Mouse (Mus musculus) kidney, embryonic 16.5 days (tissue): ENCODE results near the gene Ugt2b5. TPM values are rescaled to one million over a fixed set of nuclear protein-coding genes. Genes with fewer than 3 reads are reported as not detected.
"Not testable (repeated sequence)": the region's sequence is repeated elsewhere in the genome, so short reads cannot be mapped to it uniquely, and the experiment has no call there.

Experiments used
- ATAC-seq: fragments of 200-750 bp; cut with Nextera tagmentation; 2 replicates; pipeline ENCODE4 v1.8.0; 2017; ENCODE audit warnings: moderate TSS enrichment; ENCODE audit not compliant: low FRiP score, low TSS enrichment
- H3K27ac ChIP-seq: fragments of 300-500 bp; sonication (generic); 2 replicates; pipeline ENCODE4 v1.5.1; 2014; ENCODE audit warnings: low read length
- H3K27me3 ChIP-seq: fragments of 300-500 bp; sonication (generic); 2 replicates; pipeline ENCODE4 v1.6.1; 2014; ENCODE audit warnings: low read length, control low read depth, mixed read lengths; ENCODE audit not compliant: insufficient read depth
- H3K36me3 ChIP-seq: fragments of 300-500 bp; sonication (generic); 2 replicates; pipeline ENCODE4 v1.6.1; 2014; ENCODE audit warnings: low read length, control low read depth, mixed read lengths; ENCODE audit not compliant: insufficient read depth
- H3K4me1 ChIP-seq: fragments of 300-500 bp; sonication (generic); 2 replicates; pipeline ENCODE4 v1.6.1; 2014; ENCODE audit warnings: low read length, control low read depth, mixed read lengths; ENCODE audit not compliant: insufficient read depth
- H3K4me2 ChIP-seq: fragments of 300-500 bp; sonication (generic); replicated peaks from 2 replicates; pipeline ENCODE4 v1.6.1; 2014; ENCODE audit warnings: low read depth, low read length
- H3K4me3 ChIP-seq: fragments of 300-500 bp; sonication (generic); 2 replicates; pipeline ENCODE4 v1.5.1; 2014; ENCODE audit warnings: mild to moderate bottlenecking, low read length
- H3K9ac ChIP-seq: fragments of 300-500 bp; sonication (generic); replicated peaks from 2 replicates; pipeline ENCODE4 v1.6.1; 2014; ENCODE audit warnings: low read length
- H3K9me3 ChIP-seq: fragments of 300-500 bp; sonication (generic); 2 replicates; pipeline ENCODE4 v1.6.1; 2016; ENCODE audit warnings: low read length, control low read depth
- WGBS: fragments of 180-500 bp; shearing (Covaris S2); extraction: QIAGEN DNeasy Blood & Tissue Kit; methylation state at CpG from one replicate; pipeline ENCODE4 v1.1.7; 2014; 5-methylcytosine and 5-hydroxymethylcytosine counted together
- polyA plus RNA-seq: library from polyadenylated mRNA; unstranded; fragments of >200 nt; fragmentation: Nextera tagmentation; extraction: Ambion mirVana; gene quantifications from 2 replicates; pipeline ENCODE4 v1.2.1, GENCODE M21; 2015

Gene Ugt2b5
- polyA plus RNA-seq, result 22.0 and 25.3 TPM in 2 replicates

GRCm38 (mm10) chr5:87140196-87140595, at the start of gene Ugt2b5:
TSS of gene Ugt2b5 (minus strand) at chr5:87140318.
- H3K4me2 ChIP-seq, H3K27ac ChIP-seq, H3K4me1 ChIP-seq, H3K9me3 ChIP-seq, H3K9ac ChIP-seq, H3K27me3 ChIP-seq, H3K36me3 ChIP-seq, H3K4me3 ChIP-seq, ATAC-seq: not testable (repeated sequence)
- 89% methylated on average over 1 of the region's 2 CpGs for WGBS

GRCm38 (mm10) chr5:87175780-87176179, 35.7 kb upstream of the Ugt2b5 start:
- H3K36me3 ChIP-seq, H3K27me3 ChIP-seq, H3K9ac ChIP-seq, H3K4me1 ChIP-seq, H3K4me2 ChIP-seq, H3K4me3 ChIP-seq, H3K9me3 ChIP-seq, H3K27ac ChIP-seq: not testable (repeated sequence)
- 44% methylated on average over 2 of the region's 2 CpGs for WGBS
- ATAC-seq, result peak; percentile 54; the same call in 1 of the 2 replicates

GRCm38 (mm10) chr5:87174671-87175070, 34.6 kb upstream of the Ugt2b5 start:
- Histone ChIP-seq H3K4me1 (no peaks in the 10 kb centered on the region), H3K36me3 (no peaks in the 10 kb centered on the region), H3K27ac (peak overlapping the region; percentile 9; the same call in 1 of the 2 replicates), H3K4me3 (no peak overlapping the region), H3K4me2 (no peak overlapping the region), H3K27me3 (no peaks in the 10 kb centered on the region), H3K9me3 (no peaks in the 10 kb centered on the region), H3K9ac (no peak overlapping the region)
- ATAC-seq, result no peak
- WGBS, result 60% methylated on average over 2 of the region's 2 CpGs

- Histone ChIP-seq H3K4me3 (no peak overlapping the region), H3K9me3 (no peaks in the 10 kb centered on the region), H3K9ac (no peak overlapping the region), H3K4me2 (no peak overlapping the region), H3K36me3 (no peaks in the 10 kb centered on the region), H3K27me3 (no peaks in the 10 kb centered on the region), H3K27ac (no peak overlapping the region), H3K4me1 (no peaks in the 10 kb centered on the region)
- no peak for ATAC-seq
- 83% methylated on average over 8 of the region's 8 CpGs for WGBS
Observed at GRCm38 (mm10) chr5:87147741-87148454, 7.8 kb upstream of the Ugt2b5 start.

- WGBS, result 38% methylated on average over 3 of the region's 3 CpGs
- Histone ChIP-seq H3K27me3 (no peaks in the 10 kb centered on the region), H3K9me3 (no peaks in the 10 kb centered on the region), H3K4me3 (no peak overlapping the region), H3K4me2 (no peak overlapping the region), H3K9ac (no peak overlapping the region), H3K27ac (no peak overlapping the region), H3K36me3 (no peaks in the 10 kb centered on the region), H3K4me1 (no peaks in the 10 kb centered on the region)
- peak; percentile 23; the same call in 1 of the 2 replicates for ATAC-seq
Observed at GRCm38 (mm10) chr5:87142865-87143456, 2.8 kb upstream of the Ugt2b5 start.

- not testable (repeated sequence) for H3K4me1 ChIP-seq, H3K9ac ChIP-seq, H3K36me3 ChIP-seq, ATAC-seq, H3K4me2 ChIP-seq, H3K27me3 ChIP-seq, H3K4me3 ChIP-seq, H3K27ac ChIP-seq, H3K9me3 ChIP-seq
- 81% methylated on average over 1 of the region's 1 CpGs for WGBS
Observed at GRCm38 (mm10) chr5:87103697-87104096, 36.4 kb downstream of the Ugt2b5 start.

- Histone ChIP-seq H3K36me3 (no peaks in the 10 kb centered on the region), H3K9me3 (no peaks in the 10 kb centered on the region), H3K4me3 (no peak within 1 kb of the TSS), H3K4me1 (no peaks in the 10 kb centered on the region), H3K9ac (no peak within 1 kb of the TSS), H3K27me3 (no peaks in the 10 kb centered on the region), H3K4me2 (no peak within 1 kb of the TSS), H3K27ac (no peak within 1 kb of the TSS)
- 82% methylated on average over 1 of the region's 1 CpGs for WGBS
- ATAC-seq, result no peak
Observed at GRCm38 (mm10) chr5:87092346-87093027, 47.6 kb downstream of the Ugt2b5 start, which contains the start of gene Ugt2b36. TSS of gene Ugt2b36 (minus strand) at chr5:87092555.

- Histone ChIP-seq H3K4me1 (no peaks in the 10 kb centered on the region), H3K27me3 (no peaks in the 10 kb centered on the region), H3K4me3 (no peak overlapping the region), H3K9me3 (no peaks in the 10 kb centered on the region), H3K27ac (no peak overlapping the region), H3K9ac (no peak overlapping the region), H3K36me3 (no peaks in the 10 kb centered on the region), H3K4me2 (no peak overlapping the region)
- no peak for ATAC-seq
Observed at GRCm38 (mm10) chr5:87091111-87091510, 49.0 kb downstream of the Ugt2b5 start.

- Histone ChIP-seq H3K9ac (no peak overlapping the region), H3K9me3 (no peaks in the 10 kb centered on the region), H3K36me3 (no peaks in the 10 kb centered on the region), H3K4me1 (no peaks in the 10 kb centered on the region), H3K4me3 (no peak overlapping the region), H3K4me2 (no peak overlapping the region), H3K27me3 (no peaks in the 10 kb centered on the region), H3K27ac (no peak overlapping the region)
- no peak for ATAC-seq
Observed at GRCm38 (mm10) chr5:87089264-87089663, 50.9 kb downstream of the Ugt2b5 start.

- Histone ChIP-seq H3K4me3 (no peak overlapping the region), H3K4me1 (no peaks in the 10 kb centered on the region), H3K36me3 (no peaks in the 10 kb centered on the region), H3K27me3 (no peaks in the 10 kb centered on the region), H3K27ac (no peak overlapping the region), H3K9me3 (no peaks in the 10 kb centered on the region), H3K4me2 (no peak overlapping the region), H3K9ac (no peak overlapping the region)
- ATAC-seq, result no peak
- 71% methylated on average over 3 of the region's 3 CpGs for WGBS
Observed at GRCm38 (mm10) chr5:87086269-87086668, 53.8 kb downstream of the Ugt2b5 start.
